Comparison of ENCODE assay signal across 20 mouse cellular contexts in the genomic region with DNA sequence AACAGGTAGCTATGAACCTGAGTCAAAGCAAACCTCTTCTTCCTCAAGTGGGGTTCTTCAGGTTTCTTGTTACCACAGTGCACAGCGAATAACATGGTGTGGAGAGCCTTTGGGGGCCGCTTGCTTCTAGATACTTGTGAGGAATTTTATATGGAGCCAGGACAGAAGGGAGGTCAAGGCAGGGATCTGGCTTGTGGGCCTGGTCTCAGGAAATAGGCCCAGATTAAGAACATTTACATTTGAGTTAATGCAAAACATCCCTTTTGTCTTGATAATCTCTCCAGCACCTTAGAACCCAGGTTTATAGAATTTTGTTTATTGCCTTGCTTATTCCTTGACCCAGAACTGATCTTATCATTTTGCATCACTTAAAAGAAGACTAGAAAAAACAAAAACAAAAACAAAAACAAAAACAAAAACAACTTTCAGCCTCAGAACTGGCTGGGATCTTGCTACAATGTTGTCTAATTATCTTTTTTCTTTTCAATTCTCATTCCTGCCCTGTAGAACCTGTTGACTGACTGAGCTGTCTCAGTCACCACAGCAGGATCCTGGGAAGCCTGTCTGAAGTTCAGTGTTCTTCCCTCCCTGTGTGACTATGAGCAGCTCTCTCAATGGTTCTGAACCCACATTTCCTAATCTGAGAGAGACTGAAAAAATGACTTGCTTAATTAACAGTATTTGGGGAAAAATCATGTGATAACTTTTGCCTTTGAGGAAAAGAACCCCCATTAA.
DNase-seq lines count a peak whose midpoint lies in the region; TF ChIP-seq lines count a peak whose summit lies in the region.
"Had no signal": no experiment of that assay in that cellular context is flagged by ENCODE, and none has a peak within 500 bp of the region (broad histone marks: within the 10 kb centered on the region; RNA-seq: fewer than 3 reads in every experiment).

No protein-coding gene starts in this region.

- H3K9ac ChIP-seq in heart, adult 2 months (ENCODE audit: low read depth, low read length): no peak overlapping the region
- H3K9ac ChIP-seq: embryonic facial prominence, embryonic 12.5 days; forebrain, embryonic 13.5 days; forebrain, embryonic 15.5 days; forebrain, postnatal 0 days had no signal

- TF ChIP-seq CTCF in heart, adult 2 months (IDR thresholded peaks at IDR 0.05): no peak

- no peak overlapping the region for H3K4me3 ChIP-seq in heart, adult 2 months
- H3K4me3 ChIP-seq: embryonic facial prominence, embryonic 10.5 days; embryonic facial prominence, embryonic 12.5 days; forebrain, embryonic 13.5 days; forebrain, embryonic 15.5 days had no signal

- 74% methylated on average over 2 of the region's 2 CpGs for WGBS in heart, adult 2 months

- intact Hi-C loops in heart, adult 2 months (cut with DNase I): no loop called here

- no peak for TF ChIP-seq POLR2A in heart, adult 2 months (IDR thresholded peaks at IDR 0.05; ENCODE audit: insufficient read depth, low read depth, low read length)

- H3K79me2 ChIP-seq in heart, adult 2 months (replicated peaks; ENCODE audit: control insufficient read depth, insufficient read depth, low read length): no peaks in the 10 kb centered on the region

- H3K27me3 ChIP-seq in heart, adult 2 months (ENCODE audit: control insufficient read depth, insufficient read depth, low read length): no peaks in the 10 kb centered on the region
- H3K27me3 ChIP-seq: embryonic facial prominence, embryonic 12.5 days; forebrain, embryonic 13.5 days; forebrain, embryonic 15.5 days; Patski had no signal

- no peaks in the 10 kb centered on the region for H3K36me3 ChIP-seq in heart, adult 2 months (ENCODE audit: control insufficient read depth, insufficient read depth, low read length)
- H3K36me3 ChIP-seq: embryonic facial prominence, embryonic 10.5 days; embryonic facial prominence, embryonic 12.5 days; forebrain, embryonic 15.5 days; G1E had no signal

- H3K4me1 ChIP-seq in heart, adult 2 months (ENCODE audit: control insufficient read depth, insufficient read depth, low read length): no peaks in the 10 kb centered on the region
- H3K4me1 ChIP-seq: embryonic facial prominence, embryonic 10.5 days; embryonic facial prominence, embryonic 12.5 days; forebrain, embryonic 13.5 days; forebrain, embryonic 15.5 days had no signal

- TF ChIP-seq EP300 in heart, adult 2 months (IDR thresholded peaks at IDR 0.05; ENCODE audit: insufficient read depth, low read depth, low read length): no peak

- H3K27ac ChIP-seq in heart, adult 2 months: no peak overlapping the region
- H3K27ac ChIP-seq: embryonic facial prominence, embryonic 10.5 days; embryonic facial prominence, embryonic 12.5 days; forebrain, embryonic 13.5 days; forebrain, embryonic 15.5 days had no signal

- DNase-seq in ES-CJ7 (ENCODE audit: low read depth, low spot score) (peak; percentile 78), R1 (ENCODE audit: low read depth, low spot score) (peak; percentile 93)
- DNase-seq in heart, adult 2 months: no peak
- DNase-seq in heart, adult 9 months (ENCODE audit: low spot score in 2 of 2): no peak
- DNase-seq in heart, adult 18-20 months: no peak
- DNase-seq: adrenal gland, adult 8-10 months; adrenal gland, postnatal 14 days; adrenal gland, postnatal 36 days; cerebellum, adult 11-12 months; cerebellum, adult 2 months; cerebellum, adult 9-10 months; cerebellum, postnatal 10 days; cerebellum, postnatal 25 days; forebrain, postnatal 0 days had no signal

Comparison
In these comparisons a context has a peak if more than half of its experiments do, and no peak if none do; other contexts are left out.
1. DNase-seq: peak in ES-CJ7 (single experiment) and R1 (single experiment); none in heart, adult 2 months (0 of 2), heart, adult 9 months (0 of 2) and heart, adult 18-20 months (0 of 2).